Mouse (Mus musculus) CD4-positive, CD25-positive, alpha-beta regulatory T cell, adult 4 months (primary cell): ENCODE measurements around the gene Map7. TPM values are rescaled to one million over a fixed set of nuclear protein-coding genes. Genes with fewer than 3 reads are reported as not detected.

ENCODE experiments used
- ATAC-seq: one replicate; pipeline ENCODE4 v1.8.0; 2017
- polyA plus RNA-seq, 2 experiments: library from polyadenylated mRNA; unstranded; fragments of 100-300 nt; shearing (Covaris generic); gene quantifications; one replicate each; pipeline ENCODE4 v1.2.1; 2017

The Map7 gene
- 1 to 10 TPM; 5.0 to 5.9 TPM for polyA plus RNA-seq

GRCm38 (mm10) chr10:20148130-20148772 lies at the start of gene Map7:
TSS of gene Map7 (plus strand) at chr10:20148471.
- peak; percentile 23 for ATAC-seq

GRCm38 (mm10) chr10:20101456-20101855 lies 46.8 kb upstream of the Map7 start:
- ATAC-seq, result no peak

DNA sequence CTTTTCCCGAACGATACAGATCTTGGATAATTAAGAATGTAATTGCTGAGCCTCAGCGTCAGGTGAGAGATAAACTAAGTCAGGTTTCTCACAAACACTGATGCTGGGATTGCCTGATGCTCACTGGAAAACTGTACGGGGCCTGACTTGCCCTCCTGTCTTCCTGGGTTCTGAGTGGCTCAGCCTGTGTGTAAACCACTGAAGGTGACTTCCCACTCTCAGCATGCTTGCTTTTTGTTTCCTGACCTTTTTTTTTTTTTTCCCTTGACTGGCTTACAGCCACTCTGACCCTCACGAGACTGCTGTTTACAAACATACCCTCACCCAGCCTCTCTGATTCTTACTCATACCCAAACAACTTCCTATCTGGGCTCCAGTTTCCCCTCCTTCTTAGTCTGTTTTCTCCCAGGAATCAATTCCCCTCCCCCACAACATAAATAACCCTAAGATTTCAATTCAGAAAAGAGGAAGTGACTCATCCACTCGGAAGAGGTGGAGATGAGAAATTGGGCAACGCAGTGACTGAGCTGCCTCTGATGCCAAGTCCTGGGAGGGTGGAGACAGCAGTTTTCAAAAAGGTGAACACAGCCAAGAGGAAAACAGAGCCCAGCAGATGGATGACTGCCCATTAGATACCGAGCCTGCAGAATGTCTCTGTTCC lies 43.9 kb upstream of the Map7 start:
- ATAC-seq, result peak; percentile 75

GRCm38 (mm10) chr10:20105575-20105974 lies 42.7 kb upstream of the Map7 start:
- no peak for ATAC-seq

GRCm38 (mm10) chr10:20107031-20107430 lies 41.2 kb upstream of the Map7 start:
- no peak for ATAC-seq

- no peak for ATAC-seq
Observed at GRCm38 (mm10) chr10:20111508-20111907, 36.8 kb upstream of the Map7 start.

DNA sequence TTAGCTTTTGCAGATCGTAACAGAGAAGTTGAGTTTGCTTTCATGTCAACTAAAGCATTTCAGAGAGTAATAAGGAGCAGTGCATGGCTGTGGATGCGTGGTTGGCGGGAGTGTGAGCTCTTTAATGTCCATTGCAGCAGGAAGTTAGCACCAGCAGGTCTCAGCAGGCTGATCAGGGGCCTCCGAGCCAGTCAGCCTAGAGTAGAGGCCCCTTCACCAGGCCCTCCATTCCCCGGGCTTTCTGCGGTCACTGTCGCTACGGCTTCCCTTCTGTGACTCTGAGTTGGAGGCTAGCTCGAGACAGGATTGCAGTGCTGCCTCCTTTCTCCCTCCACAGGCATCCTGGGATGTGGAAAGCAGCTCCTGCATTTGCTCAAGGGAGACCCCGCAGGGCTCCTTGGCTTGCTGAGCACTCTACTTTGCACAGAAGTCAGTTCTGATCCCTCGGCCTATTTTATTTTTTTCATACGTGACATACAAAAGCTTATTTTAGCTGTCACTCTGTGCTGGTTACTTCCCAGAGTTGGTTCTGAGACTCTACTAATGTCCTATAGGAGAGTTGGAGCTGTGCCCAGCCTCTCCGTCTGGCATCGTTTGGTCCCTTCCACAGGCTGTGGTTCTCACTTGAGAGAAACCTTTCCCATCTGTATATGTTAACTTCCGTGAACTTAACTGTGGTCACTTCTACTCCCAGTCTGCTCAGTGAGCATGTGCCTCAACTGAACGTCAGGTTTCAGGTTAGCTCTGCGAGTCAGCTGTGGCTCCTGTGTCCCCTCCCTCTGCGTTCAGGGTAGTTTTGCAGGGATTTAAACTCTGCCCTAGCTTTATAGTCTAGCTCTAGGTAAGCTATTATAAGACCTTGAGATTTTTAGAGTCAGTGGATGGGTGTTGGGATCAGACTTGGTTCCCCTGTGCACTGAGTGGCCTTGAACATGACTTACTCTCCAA lies 36.0 kb upstream of the Map7 start:
- ATAC-seq, result no peak

DNA sequence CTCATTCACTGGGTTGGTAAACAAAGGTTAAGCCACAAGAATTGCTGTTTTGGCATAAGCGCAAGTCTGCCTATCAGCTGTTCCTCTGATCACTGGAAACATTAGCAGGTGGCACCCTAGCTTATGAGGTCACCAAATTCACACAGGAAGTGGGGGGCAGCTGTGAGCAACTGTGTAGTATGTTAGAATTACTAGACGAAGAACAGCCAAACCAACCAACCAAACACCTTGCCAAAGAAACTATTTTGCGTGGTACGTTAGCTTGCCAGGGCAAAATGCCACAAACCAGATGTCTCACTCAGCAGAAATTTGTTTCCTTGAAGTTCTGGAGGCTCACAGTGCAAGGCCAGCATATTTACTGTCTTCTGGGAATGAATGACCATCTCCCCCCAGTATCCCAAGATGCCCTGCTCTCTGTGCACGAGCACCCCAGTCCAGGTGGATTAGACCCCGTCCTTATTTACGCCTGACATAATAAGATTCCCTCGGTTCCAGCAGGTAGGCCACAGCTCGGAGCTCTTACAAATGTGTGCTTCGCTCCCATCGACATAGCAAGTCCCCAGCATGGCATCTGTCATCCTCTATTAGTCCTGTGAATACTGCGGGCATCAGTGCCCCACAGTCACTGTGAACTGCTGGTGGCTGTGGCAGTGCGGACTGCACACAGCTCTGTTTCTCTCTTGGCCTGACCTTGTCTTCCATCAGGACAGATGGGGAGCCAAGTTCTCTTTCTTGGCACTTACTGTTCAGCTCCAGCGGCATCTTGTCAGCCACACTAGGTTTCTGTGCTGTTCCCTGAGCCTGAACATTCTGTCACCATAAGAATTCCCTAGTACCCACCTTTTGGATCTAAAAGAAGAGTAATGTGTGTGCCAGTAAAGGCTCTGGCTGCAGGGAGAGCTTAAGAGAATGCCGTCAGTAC lies 28.5 kb upstream of the Map7 start:
- ATAC-seq, result peak; percentile 79

GRCm38 (mm10) chr10:20121981-20122380 lies 26.3 kb upstream of the Map7 start:
- ATAC-seq, result no peak

DNA sequence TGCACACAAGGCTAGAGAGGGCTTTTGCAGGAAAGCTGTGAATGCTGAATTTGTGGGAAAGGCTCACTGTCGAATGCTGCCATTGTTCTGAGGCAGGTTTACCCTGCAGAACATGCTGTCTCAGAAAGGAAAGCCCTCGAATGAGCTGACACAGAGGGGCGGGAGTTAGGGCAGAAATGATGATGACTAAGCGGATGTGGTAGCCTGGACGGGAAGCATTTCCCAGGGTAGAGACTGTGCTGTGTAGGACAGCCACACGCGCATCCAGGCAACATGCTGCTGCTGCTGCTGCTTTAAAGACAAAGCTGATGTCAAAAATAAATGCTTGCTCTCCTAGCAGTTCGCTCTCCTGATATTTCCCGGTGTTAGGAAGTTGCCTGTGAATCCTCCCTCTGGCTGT lies 24.9 kb upstream of the Map7 start:
- peak; percentile 74 for ATAC-seq

- ATAC-seq, result no peak
Observed at GRCm38 (mm10) chr10:20124576-20124975, 23.7 kb upstream of the Map7 start.

- ATAC-seq, result peak; percentile 56
Observed at GRCm38 (mm10) chr10:20125226-20125625, 23.0 kb upstream of the Map7 start.

- ATAC-seq, result no peak
Observed at GRCm38 (mm10) chr10:20132933-20133652, 15.2 kb upstream of the Map7 start.

GRCm38 (mm10) chr10:20135350-20136058 lies 12.8 kb upstream of the Map7 start:
- no peak for ATAC-seq

- no peak for ATAC-seq
Observed at GRCm38 (mm10) chr10:20136505-20136904, 11.8 kb upstream of the Map7 start.

DNA sequence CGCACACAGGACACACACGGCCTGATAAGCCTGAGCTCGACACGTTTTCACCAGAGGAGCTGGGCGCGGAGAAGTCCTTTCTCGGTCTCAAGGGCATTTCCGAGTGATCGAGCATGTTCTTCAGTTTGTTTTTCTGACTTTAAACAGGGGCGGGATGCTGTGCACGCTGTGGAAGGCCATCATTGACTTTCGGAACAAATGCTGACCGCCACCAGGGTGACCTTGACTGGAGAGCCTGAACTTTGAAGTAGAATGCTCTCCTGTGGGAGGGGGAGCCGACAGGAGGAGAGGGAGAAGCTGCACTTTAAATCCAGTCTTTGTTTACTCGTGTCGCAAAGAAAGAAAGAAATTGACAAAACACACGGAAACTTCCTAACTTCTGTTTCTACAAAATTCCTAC lies 6.9 kb upstream of the Map7 start:
- ATAC-seq, result no peak

- ATAC-seq, result peak; percentile 78
Observed at GRCm38 (mm10) chr10:20148773-20149120, 476 bp downstream of the Map7 start.

DNA sequence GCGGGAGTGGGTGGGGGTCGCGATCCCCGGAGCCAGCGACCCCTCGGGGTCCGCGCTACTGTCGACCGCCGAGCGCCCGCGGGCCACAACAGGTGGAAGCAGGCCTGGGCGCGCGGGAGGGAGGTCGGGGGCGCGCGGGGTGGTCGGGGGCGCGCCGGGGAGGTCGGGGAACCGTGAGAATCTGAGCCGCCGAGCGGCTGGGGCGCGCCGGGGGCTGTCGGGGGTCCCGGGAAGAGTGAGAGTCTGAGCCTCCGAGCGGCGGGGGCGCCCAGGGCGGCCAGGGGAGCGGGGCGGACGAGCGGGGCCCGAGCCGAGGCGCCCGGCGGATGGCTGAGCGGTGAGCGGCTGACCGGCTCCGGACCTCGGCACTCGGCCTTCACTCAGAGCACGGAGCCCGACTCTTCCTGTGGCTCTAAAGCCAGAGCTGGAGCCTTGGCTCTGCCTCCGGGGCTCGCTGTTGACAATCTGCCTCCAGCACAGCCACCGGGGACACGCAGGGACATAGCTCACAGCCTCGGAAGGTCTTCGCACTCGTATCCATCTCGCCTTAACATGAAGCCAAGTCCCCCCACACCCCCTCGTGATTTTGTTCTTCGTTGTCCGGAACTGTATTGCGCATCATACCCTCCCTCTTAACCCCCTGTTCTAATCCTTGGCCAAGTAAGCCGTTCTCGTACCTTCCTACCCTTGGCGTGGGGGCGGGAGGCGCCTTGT lies 1.0 kb downstream of the Map7 start:
- ATAC-seq, result peak; percentile 32

- ATAC-seq, result peak; percentile 13
Observed at GRCm38 (mm10) chr10:20149835-20150355, 1.6 kb downstream of the Map7 start.

- ATAC-seq, result no peak
Observed at GRCm38 (mm10) chr10:20152131-20152530, 3.9 kb downstream of the Map7 start.
